Comparison of ENCODE assay signal across 8 mouse cellular contexts in the genomic region with DNA sequence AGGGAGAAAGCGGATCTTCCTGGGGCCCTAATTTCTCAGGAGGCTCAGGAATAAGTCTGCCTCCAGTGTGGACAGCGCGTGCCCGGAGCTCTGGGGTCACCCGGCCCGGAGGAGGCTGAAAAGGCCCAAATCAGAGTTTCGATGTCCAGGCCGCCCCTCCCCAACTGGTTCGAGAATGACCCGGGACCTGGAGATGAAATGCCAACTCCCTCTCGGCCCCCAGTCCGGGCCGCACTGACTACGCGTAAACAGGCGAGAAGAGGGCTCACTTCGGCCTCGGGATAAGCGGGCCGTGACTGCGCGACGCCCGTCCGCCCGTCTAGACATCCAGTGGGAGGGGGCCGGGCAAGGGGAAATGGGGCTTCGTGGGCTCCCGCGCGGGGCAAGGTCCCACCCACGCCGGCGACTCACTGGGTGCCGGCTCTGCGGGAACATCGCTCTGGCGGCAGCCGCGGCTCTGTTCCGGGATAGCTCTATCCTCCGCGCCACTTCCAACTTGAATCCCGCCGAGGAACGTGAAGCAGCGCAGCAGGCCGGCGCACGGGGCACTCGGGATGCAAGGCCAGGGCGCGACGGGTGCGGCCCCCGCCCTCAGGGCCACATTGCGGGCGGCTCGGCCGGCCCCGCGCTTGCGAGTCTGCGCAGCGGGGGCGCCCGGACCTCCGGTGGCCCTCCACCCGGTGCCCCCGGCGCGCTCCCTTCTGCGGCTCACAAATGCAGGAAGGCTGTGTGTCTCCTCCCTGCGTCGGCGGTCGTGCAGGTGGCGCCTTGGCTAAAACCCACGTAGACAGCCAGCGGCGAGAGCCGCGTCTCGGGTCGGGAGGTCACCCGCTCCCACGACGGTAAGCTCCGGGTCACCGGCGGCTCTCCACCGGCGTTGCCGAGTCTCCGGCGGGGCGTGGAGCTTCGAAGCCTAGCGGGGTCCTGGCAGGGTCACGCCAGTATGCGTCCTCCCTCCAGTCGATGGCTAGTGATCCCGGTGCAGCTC. TPM values are rescaled to one million over a fixed set of nuclear protein-coding genes. Genes with fewer than 3 reads are reported as not detected.
DNase-seq lines count a peak whose midpoint lies in the region; ATAC-seq and TF ChIP-seq lines count a peak whose summit lies in the region.

No protein-coding gene starts in this region.

- H3K4me1 ChIP-seq in hindbrain, postnatal 0 days (ENCODE audit: insufficient read depth, low read length), result 0 out of 2 replicates have a peak, but pooled peaks cover 6% of the 10 kb centered on the region
- peaks cover 32% of the 10 kb centered on the region for H3K4me1 ChIP-seq in midbrain, embryonic 11.5 days (ENCODE audit: control insufficient read depth, insufficient read depth, low read length)

- WGBS in hindbrain, postnatal 0 days, result under 1% methylated on average over 103 of the region's 103 CpGs
- under 1% methylated on average over 102 of the region's 103 CpGs for WGBS in midbrain, embryonic 11.5 days

- TF ChIP-seq CTCF in hindbrain, postnatal 0 days (IDR thresholded peaks at IDR 0.05; ENCODE audit: low read depth), result no peak

- H3K36me3 ChIP-seq in hindbrain, postnatal 0 days (ENCODE audit: insufficient read depth, low read length), result no peaks in the 10 kb centered on the region
- no peaks in the 10 kb centered on the region for H3K36me3 ChIP-seq in midbrain, embryonic 11.5 days (ENCODE audit: control insufficient read depth, insufficient read depth, low read length)

- no peaks in the 10 kb centered on the region for H3K27me3 ChIP-seq in hindbrain, postnatal 0 days (ENCODE audit: insufficient read depth, low read length)
- H3K27me3 ChIP-seq in midbrain, embryonic 11.5 days (ENCODE audit: control insufficient read depth, insufficient read depth, low read length), result peaks cover 3% of the 10 kb centered on the region; the same call in 1 of the 2 replicates

- ATAC-seq in hindbrain, postnatal 0 days, result no peak
- peak; percentile 2 for ATAC-seq in midbrain, embryonic 11.5 days (ENCODE audit: low FRiP score)
- ATAC-seq in granulocyte monocyte progenitor cell, adult 5-6 weeks (replicated peaks; ENCODE audit: poor library complexity, severe bottlenecking), result no peak

- H3K9ac ChIP-seq in hindbrain, postnatal 0 days (replicated peaks; ENCODE audit: low read length), result peak overlapping the region; percentile 71
- H3K9ac ChIP-seq in midbrain, embryonic 11.5 days (ENCODE audit: low read length), result peak overlapping the region; percentile 75

- H3K9me3 ChIP-seq in hindbrain, postnatal 0 days (ENCODE audit: low read length), result no peaks in the 10 kb centered on the region
- no peaks in the 10 kb centered on the region for H3K9me3 ChIP-seq in midbrain, embryonic 11.5 days (ENCODE audit: control insufficient read depth, low read length)

- H3K4me3 ChIP-seq in hindbrain, postnatal 0 days (ENCODE audit: low read length), result peak overlapping the region; percentile 78
- H3K4me3 ChIP-seq in midbrain, embryonic 11.5 days (ENCODE audit: low read depth, low read length), result peak overlapping the region; percentile 95

- intact Hi-C loops in left cerebral cortex, postnatal 25 days (cut with DNase I), result loop anchor here (2.0 to 10.0 kb wide), 8 partner anchors 185 to 1598 kb away; no protein-coding TSS in a partner anchor

- peak; percentile 49 for DNase-seq in MN1 (ENCODE audit: low spot score)
- DNase-seq in c-Kit-negative CD71-positive TER-119-positive erythroid progenitor cells, embryonic 14.5 days (ENCODE audit: low read depth, low spot score), result peak; percentile 21
- DNase-seq in frontal cortex, postnatal 14 days (ENCODE audit: low spot score in 2 of 2), result peak; percentile 30 to 36
- DNase-seq in hindbrain, postnatal 0 days (ENCODE audit: low spot score), result peak; percentile 59
- DNase-seq in left cerebral cortex, postnatal 25 days (ENCODE audit: low spot score in 2 of 2), result peak; percentile 51 to 65
- peak; percentile 97 for DNase-seq in midbrain, embryonic 11.5 days (ENCODE audit: low spot score, missing footprints)
- peak; percentile 34 to 42 for DNase-seq in spleen, postnatal 10 days (ENCODE audit: low spot score in 2 of 2)

- peak overlapping the region; percentile 90 for H3K27ac ChIP-seq in hindbrain, postnatal 0 days
- peak overlapping the region; percentile 92 for H3K27ac ChIP-seq in midbrain, embryonic 11.5 days (ENCODE audit: low read depth, low read length)

- H3K4me2 ChIP-seq in hindbrain, postnatal 0 days (ENCODE audit: low read depth, low read length), result peak overlapping the region; percentile 78
- peak overlapping the region; percentile 73 for H3K4me2 ChIP-seq in midbrain, embryonic 11.5 days

RNA-seq across cellular contexts. Expression of a gene that starts 0.9 kb away (rescaled TPM):
- 95.0 and 96.2 TPM in 2 replicates for total RNA-seq in hindbrain, postnatal 0 days (2014; rRNA removed)
- 23.8 and 24.4 TPM in 2 replicates for polyA plus RNA-seq in hindbrain, postnatal 0 days (2015; fragmentation: Nextera tagmentation; extraction: Ambion mirVana)
- 10 to 100 TPM; 38.6 to 53.1 TPM for total RNA-seq in left cerebral cortex, postnatal 25 days (2021)
- polyA plus RNA-seq in midbrain, embryonic 11.5 days (2014; fragmentation: Nextera tagmentation; extraction: Ambion mirVana), result 34.6 and 40.4 TPM in 2 replicates
- total RNA-seq in granulocyte monocyte progenitor cell, adult 5-6 weeks (2014; fragmentation: Nextera tagmentation), result 7.3 and 8.4 TPM in 2 replicates
- total RNA-seq in granulocyte monocyte progenitor cell, adult 5-6 weeks (2017), result 7.5 and 8.4 TPM in 2 replicates

Comparison
In these comparisons a context has a peak if more than half of its experiments do, and no peak if none do; other contexts are left out.
1. DNase-seq: peak in every context shown above with its lines; median percentile 97 in midbrain, embryonic 11.5 days; 59 in hindbrain, postnatal 0 days; 58 in left cerebral cortex, postnatal 25 days; 49 in MN1; 38 in spleen, postnatal 10 days; 33 in frontal cortex, postnatal 14 days; 21 in c-Kit-negative CD71-positive TER-119-positive erythroid progenitor cells, embryonic 14.5 days.
2. RNA of a gene that starts 0.9 kb away (total RNA-seq): 95.0 to 96.2 TPM in hindbrain, postnatal 0 days and 38.6 to 53.1 TPM in left cerebral cortex, postnatal 25 days; 7.3 to 8.4 TPM in granulocyte monocyte progenitor cell, adult 5-6 weeks; every median in the first group is over 4 times any median in the second.